Mouse (Mus musculus): ENCODE measurements around the gene Rpl18a. TPM values are rescaled to one million over a fixed set of nuclear protein-coding genes. Genes with fewer than 3 reads are reported as not detected.
A peak's percentile ranks its signal among the peaks of the same experiment; 100 is the strongest.

Gene Rpl18a
- total RNA-seq, 2 experiments from 2014 or later: 558 to 677 TPM

GRCm38 (mm10) chr8:70866001-70866520 lies 31.2 kb downstream of the Rpl18a start:
- intact Hi-C loops (cut with DNase I): no loop called here
- no peak for DNase-seq (ENCODE audit: low spot score in 2 of 2)

GRCm38 (mm10) chr8:70865350-70866000 lies 31.7 kb downstream of the Rpl18a start:
- DNase-seq (ENCODE audit: low spot score in 2 of 2): peak; percentile 99 to 100
- intact Hi-C loops (cut with DNase I): no loop called here

GRCm38 (mm10) chr8:70864712-70865221 lies 32.4 kb downstream of the Rpl18a start:
- no peak for DNase-seq (ENCODE audit: low spot score in 2 of 2)
- intact Hi-C loops (cut with DNase I): no loop called here

- intact Hi-C loops (cut with DNase I): no loop called here
- DNase-seq (ENCODE audit: low spot score in 2 of 2): peak in 1 of 2 experiments; percentile 62
These were observed 33.1 kb downstream of the Rpl18a start for GRCm38 (mm10) chr8:70863956-70864711.

- intact Hi-C loops (cut with DNase I): no loop called here
- DNase-seq (ENCODE audit: low spot score in 2 of 2): no peak
These were observed 34.2 kb downstream of the Rpl18a start, which contains the start of gene Kcnn1 for GRCm38 (mm10) chr8:70862824-70863641. TSS of gene Kcnn1 (minus strand) at chr8:70863258.

GRCm38 (mm10) chr8:70857516-70857915 lies 39.7 kb downstream of the Rpl18a start:
- no peak for DNase-seq (ENCODE audit: low spot score in 2 of 2)
- intact Hi-C loops (cut with DNase I): no loop called here

GRCm38 (mm10) chr8:70856541-70857197 lies 40.5 kb downstream of the Rpl18a start:
- peak; percentile 73 to 76 for DNase-seq (ENCODE audit: low spot score in 2 of 2)
- intact Hi-C loops (cut with DNase I): no loop called here

GRCm38 (mm10) chr8:70856028-70856427 lies 41.2 kb downstream of the Rpl18a start:
- intact Hi-C loops (cut with DNase I): no loop called here
- no peak for DNase-seq (ENCODE audit: low spot score in 2 of 2)

- intact Hi-C loops (cut with DNase I): no loop called here
- DNase-seq (ENCODE audit: low spot score in 2 of 2): no peak
These were observed 43.3 kb downstream of the Rpl18a start for GRCm38 (mm10) chr8:70853863-70854262.

- DNase-seq (ENCODE audit: low spot score in 2 of 2): no peak
- intact Hi-C loops (cut with DNase I): no loop called here
These were observed 44.5 kb downstream of the Rpl18a start for GRCm38 (mm10) chr8:70852595-70853231.

GRCm38 (mm10) chr8:70851837-70852236 lies 45.4 kb downstream of the Rpl18a start:
- intact Hi-C loops (cut with DNase I): no loop called here
- no peak for DNase-seq (ENCODE audit: low spot score in 2 of 2)

- no peak for DNase-seq (ENCODE audit: low spot score in 2 of 2)
- intact Hi-C loops (cut with DNase I): no loop called here
These were observed 46.3 kb downstream of the Rpl18a start for GRCm38 (mm10) chr8:70850947-70851346.

- intact Hi-C loops (cut with DNase I): no loop called here
- no peak for DNase-seq (ENCODE audit: low spot score in 2 of 2)
These were observed 46.9 kb downstream of the Rpl18a start for GRCm38 (mm10) chr8:70850132-70850845.

- intact Hi-C loops (cut with DNase I): no loop called here
- DNase-seq (ENCODE audit: low spot score in 2 of 2): no peak
These were observed 47.8 kb downstream of the Rpl18a start for GRCm38 (mm10) chr8:70849333-70849990.

- DNase-seq (ENCODE audit: low spot score in 2 of 2): no peak
- intact Hi-C loops (cut with DNase I): no loop called here
These were observed 50.6 kb downstream of the Rpl18a start for GRCm38 (mm10) chr8:70846371-70847154.

- intact Hi-C loops (cut with DNase I): no loop called here
- DNase-seq (ENCODE audit: low spot score in 2 of 2): no peak
These were observed 52.1 kb downstream of the Rpl18a start for GRCm38 (mm10) chr8:70845108-70845507.
